8 mouse cellular contexts compared by ENCODE assay signal in genomic region chr7:19573776-19574140, GRCm38 (mm10). TPM values are rescaled to one million over a fixed set of nuclear protein-coding genes. Genes with fewer than 3 reads are reported as not detected.
A peak's percentile ranks its signal among the peaks of the same experiment; 100 is the strongest.
DNase-seq lines count a peak whose midpoint lies in the region; ATAC-seq and TF ChIP-seq lines count a peak whose summit lies in the region.

No protein-coding gene starts in this region.

- no peak for DNase-seq in liver, adult 2 months (ENCODE audit: extremely low read depth, low read depth, low spot score)
- DNase-seq in liver, result no peak
- DNase-seq in embryonic facial prominence, embryonic 11.5 days (ENCODE audit: low spot score), result no peak
- DNase-seq in intestine, embryonic 14.5 days (ENCODE audit: low spot score), result no peak
- DNase-seq in left cerebral cortex, postnatal 36 days (ENCODE audit: low spot score in 2 of 2), result no peak
- no peak for DNase-seq in layer of hippocampus, postnatal 36 days
- no peak for DNase-seq in retina, postnatal 1 day

- H3K27ac ChIP-seq in liver, adult 2 months (replicated peaks; ENCODE audit: insufficient read depth, low read depth, low read length), result peak overlapping the region; percentile 93
- no peak overlapping the region for H3K27ac ChIP-seq in embryonic facial prominence, embryonic 11.5 days (replicated peaks; ENCODE audit: low read depth, low read length)
- H3K27ac ChIP-seq in intestine, embryonic 14.5 days (ENCODE audit: low read depth), result peak overlapping the region; percentile 60
- no peak overlapping the region for H3K27ac ChIP-seq in neural tube, embryonic 12.5 days

- H3K4me3 ChIP-seq in liver, adult 2 months (ENCODE audit: insufficient read depth, low read depth, low read length), result peak overlapping the region; percentile 79
- peak overlapping the region; percentile 84 for H3K4me3 ChIP-seq in embryonic facial prominence, embryonic 11.5 days (ENCODE audit: low read depth, low read length)
- H3K4me3 ChIP-seq in intestine, embryonic 14.5 days (ENCODE audit: low read depth, low read length), result peak overlapping the region; percentile 62
- H3K4me3 ChIP-seq in neural tube, embryonic 12.5 days, result peak overlapping the region; percentile 75

- no peak for TF ChIP-seq POLR2A in liver, adult 2 months (IDR thresholded peaks at IDR 0.05; ENCODE audit: extremely low read depth, insufficient read depth, low read length)

- peak overlapping the region; percentile 84 for H3K4me2 ChIP-seq in embryonic facial prominence, embryonic 11.5 days (ENCODE audit: low read depth, low read length)
- peak overlapping the region; percentile 79 for H3K4me2 ChIP-seq in intestine, embryonic 14.5 days (ENCODE audit: low read length)
- H3K4me2 ChIP-seq in neural tube, embryonic 12.5 days (replicated peaks), result peak overlapping the region; percentile 67

- peak overlapping the region; percentile 81 for H3K9ac ChIP-seq in liver, adult 2 months (ENCODE audit: low read depth, low read length)
- peak overlapping the region; percentile 90 for H3K9ac ChIP-seq in embryonic facial prominence, embryonic 11.5 days (replicated peaks; ENCODE audit: low read length)
- peak overlapping the region; percentile 72 for H3K9ac ChIP-seq in intestine, embryonic 14.5 days (ENCODE audit: low read length)
- H3K9ac ChIP-seq in neural tube, embryonic 12.5 days, result peak overlapping the region; percentile 87

- H3K36me3 ChIP-seq in liver, adult 2 months (ENCODE audit: control insufficient read depth, insufficient read depth, low read length), result no peaks in the 10 kb centered on the region
- peaks cover 3% of the 10 kb centered on the region for H3K36me3 ChIP-seq in embryonic facial prominence, embryonic 11.5 days (replicated peaks; ENCODE audit: control insufficient read depth, insufficient read depth, low read depth, low read length)
- H3K36me3 ChIP-seq in intestine, embryonic 14.5 days (ENCODE audit: control insufficient read depth, insufficient read depth, low read length), result peaks cover 22% of the 10 kb centered on the region
- peaks cover 17% of the 10 kb centered on the region for H3K36me3 ChIP-seq in neural tube, embryonic 12.5 days

- intact Hi-C loops in left cerebral cortex, postnatal 36 days (cut with DNase I), result no loop called here

- 18% methylated on average over 16 of the region's 16 CpGs for WGBS in liver, adult 2 months
- WGBS in embryonic facial prominence, embryonic 11.5 days, result 25% methylated on average over 16 of the region's 16 CpGs
- 18% methylated on average over 16 of the region's 16 CpGs for WGBS in intestine, embryonic 14.5 days
- 26% methylated on average over 16 of the region's 16 CpGs for WGBS in neural tube, embryonic 12.5 days

- no peak for ATAC-seq in embryonic facial prominence, embryonic 11.5 days (replicated peaks; ENCODE audit: insufficient number of reproducible peaks, low FRiP score, low TSS enrichment, low read depth)
- no peak; the same call in 1 of the 2 replicates for ATAC-seq in intestine, embryonic 14.5 days (replicated peaks; ENCODE audit: low FRiP score, low TSS enrichment, low read depth)
- no peak for ATAC-seq in neural tube, embryonic 12.5 days (ENCODE audit: low FRiP score, low read depth)

- H3K9me3 ChIP-seq in embryonic facial prominence, embryonic 11.5 days (replicated peaks; ENCODE audit: control insufficient read depth, low read length), result no peaks in the 10 kb centered on the region
- H3K9me3 ChIP-seq in intestine, embryonic 14.5 days (ENCODE audit: control insufficient read depth, low read length), result no peaks in the 10 kb centered on the region
- no peaks in the 10 kb centered on the region for H3K9me3 ChIP-seq in neural tube, embryonic 12.5 days

- H3K79me2 ChIP-seq in liver, adult 2 months (ENCODE audit: control insufficient read depth, insufficient read depth, low read length), result peaks cover 19% of the 10 kb centered on the region; the same call in 1 of the 2 replicates

- H3K4me1 ChIP-seq in liver, adult 2 months (ENCODE audit: control insufficient read depth, insufficient read depth, low read length), result peaks cover 12% of the 10 kb centered on the region
- peaks cover 3% of the 10 kb centered on the region for H3K4me1 ChIP-seq in embryonic facial prominence, embryonic 11.5 days (ENCODE audit: control insufficient read depth, insufficient read depth, low read length)
- peaks cover 22% of the 10 kb centered on the region for H3K4me1 ChIP-seq in intestine, embryonic 14.5 days (replicated peaks; ENCODE audit: control insufficient read depth, insufficient read depth, low read length)
- H3K4me1 ChIP-seq in neural tube, embryonic 12.5 days, result peaks cover 28% of the 10 kb centered on the region

- no peaks in the 10 kb centered on the region for H3K27me3 ChIP-seq in liver, adult 2 months (ENCODE audit: control insufficient read depth, insufficient read depth, low read length)
- peaks cover 20% of the 10 kb centered on the region for H3K27me3 ChIP-seq in embryonic facial prominence, embryonic 11.5 days (ENCODE audit: control insufficient read depth, insufficient read depth, low read length)
- H3K27me3 ChIP-seq in intestine, embryonic 14.5 days (replicated peaks; ENCODE audit: control insufficient read depth, insufficient read depth, low read length), result peaks cover 30% of the 10 kb centered on the region
- H3K27me3 ChIP-seq in neural tube, embryonic 12.5 days (replicated peaks), result peaks cover 39% of the 10 kb centered on the region

- TF ChIP-seq CTCF in liver, adult 2 months (IDR thresholded peaks at IDR 0.05; ENCODE audit: low read depth, low read length), result no peak

RNA-seq across cellular contexts. Expression of gene Zfp296, which starts 3.3 kb away (rescaled TPM):
- total RNA-seq in liver, adult 2 months (2014; rRNA removed), result 0.40 and 0.83 TPM in 2 replicates
- 0.93 and 1.3 TPM in 2 replicates for polyA plus RNA-seq in liver, adult 2 months (2012; rRNA removed)
- polyA plus RNA-seq in embryonic facial prominence, embryonic 11.5 days (2014; fragmentation: Nextera tagmentation; extraction: Ambion mirVana), result 0.22 and 0.31 TPM in 2 replicates
- 1.1 and 1.4 TPM in 2 replicates for polyA plus RNA-seq in intestine, embryonic 14.5 days (2014; fragmentation: Nextera tagmentation; extraction: Ambion mirVana)
- polyA plus RNA-seq in neural tube, embryonic 12.5 days (2016; fragmentation: Nextera tagmentation; extraction: Ambion mirVana), result 0.30 TPM in 1 of 2 replicates, not detected in the other
- total RNA-seq in left cerebral cortex, postnatal 36 days (2021), result 1 to 10 TPM; 1.2 to 1.3 TPM
- total RNA-seq in layer of hippocampus, postnatal 36 days (2021), result under 1 TPM; 0.33 to 0.75 TPM

RNA-seq across cellular contexts. Expression of gene Gemin7, which starts 3.6 kb away (rescaled TPM):
- 31.2 and 40.1 TPM in 2 replicates for total RNA-seq in liver, adult 2 months (2014; rRNA removed)
- 60.2 and 61.6 TPM in 2 replicates for polyA plus RNA-seq in liver, adult 2 months (2012; rRNA removed)
- polyA plus RNA-seq in embryonic facial prominence, embryonic 11.5 days (2014; fragmentation: Nextera tagmentation; extraction: Ambion mirVana), result 158 and 167 TPM in 2 replicates
- polyA plus RNA-seq in intestine, embryonic 14.5 days (2014; fragmentation: Nextera tagmentation; extraction: Ambion mirVana), result 176 and 180 TPM in 2 replicates
- polyA plus RNA-seq in neural tube, embryonic 12.5 days (2016; fragmentation: Nextera tagmentation; extraction: Ambion mirVana), result 140 and 145 TPM in 2 replicates
- total RNA-seq in left cerebral cortex, postnatal 36 days (2021), result 10 to 100 TPM; 52.6 to 54.1 TPM
- 10 to 100 TPM; 44.2 to 46.1 TPM for total RNA-seq in layer of hippocampus, postnatal 36 days (2021)

RNA-seq across cellular contexts. Expression of gene Ppp1r37, which starts 10.9 kb away (rescaled TPM):
- total RNA-seq in liver, adult 2 months (2014; rRNA removed), result 25.0 and 25.6 TPM in 2 replicates
- polyA plus RNA-seq in liver, adult 2 months (2012; rRNA removed), result 82.3 and 84.2 TPM in 2 replicates
- polyA plus RNA-seq in embryonic facial prominence, embryonic 11.5 days (2014; fragmentation: Nextera tagmentation; extraction: Ambion mirVana), result 3.6 and 3.7 TPM in 2 replicates
- 4.4 and 6.0 TPM in 2 replicates for polyA plus RNA-seq in intestine, embryonic 14.5 days (2014; fragmentation: Nextera tagmentation; extraction: Ambion mirVana)
- polyA plus RNA-seq in neural tube, embryonic 12.5 days (2016; fragmentation: Nextera tagmentation; extraction: Ambion mirVana), result 44.3 and 48.8 TPM in 2 replicates
- total RNA-seq in left cerebral cortex, postnatal 36 days (2021), result 100 to 1,000 TPM; 135 to 140 TPM
- total RNA-seq in layer of hippocampus, postnatal 36 days (2021), result 100 to 1,000 TPM; 113 to 120 TPM

RNA-seq across cellular contexts. Expression of gene Clasrp, which starts 30.5 kb away (rescaled TPM):
- total RNA-seq in liver, adult 2 months (2014; rRNA removed), result 4.9 and 5.3 TPM in 2 replicates
- 18.0 and 24.8 TPM in 2 replicates for polyA plus RNA-seq in liver, adult 2 months (2012; rRNA removed)
- polyA plus RNA-seq in embryonic facial prominence, embryonic 11.5 days (2014; fragmentation: Nextera tagmentation; extraction: Ambion mirVana), result 36.0 and 37.4 TPM in 2 replicates
- 41.4 and 46.4 TPM in 2 replicates for polyA plus RNA-seq in intestine, embryonic 14.5 days (2014; fragmentation: Nextera tagmentation; extraction: Ambion mirVana)
- polyA plus RNA-seq in neural tube, embryonic 12.5 days (2016; fragmentation: Nextera tagmentation; extraction: Ambion mirVana), result 70.1 and 79.0 TPM in 2 replicates
- total RNA-seq in left cerebral cortex, postnatal 36 days (2021), result 100 to 1,000 TPM in 1 of 2 experiments, 10 to 100 TPM in 1; 65.1 to 110 TPM
- 100 to 1,000 TPM in 1 of 2 experiments, 10 to 100 TPM in 1; 90.1 to 103 TPM for total RNA-seq in layer of hippocampus, postnatal 36 days (2021)

RNA-seq across cellular contexts. Expression of gene Relb, which starts 55.5 kb away (rescaled TPM):
- total RNA-seq in liver, adult 2 months (2014; rRNA removed), result 1.3 and 2.3 TPM in 2 replicates
- polyA plus RNA-seq in liver, adult 2 months (2012; rRNA removed), result 1.5 and 3.3 TPM in 2 replicates
- polyA plus RNA-seq in embryonic facial prominence, embryonic 11.5 days (2014; fragmentation: Nextera tagmentation; extraction: Ambion mirVana), result 3.8 and 4.3 TPM in 2 replicates
- polyA plus RNA-seq in intestine, embryonic 14.5 days (2014; fragmentation: Nextera tagmentation; extraction: Ambion mirVana), result 9.4 and 9.5 TPM in 2 replicates
- 4.9 and 5.8 TPM in 2 replicates for polyA plus RNA-seq in neural tube, embryonic 12.5 days (2016; fragmentation: Nextera tagmentation; extraction: Ambion mirVana)
- total RNA-seq in left cerebral cortex, postnatal 36 days (2021), result 1 to 10 TPM; 4.6 to 6.7 TPM
- total RNA-seq in layer of hippocampus, postnatal 36 days (2021), result 10 to 100 TPM in 1 of 2 experiments, 1 to 10 TPM in 1; 7.3 to 10.2 TPM

Comparison
In these comparisons a context has a peak if more than half of its experiments do, and no peak if none do; other contexts are left out.
1. H3K27ac ChIP-seq: peak in liver, adult 2 months (single experiment) and intestine, embryonic 14.5 days (single experiment); none in embryonic facial prominence, embryonic 11.5 days (single experiment) and neural tube, embryonic 12.5 days (single experiment).
2. Peak in every context shown above with its lines, with median percentiles within 50 percentile points of each other: H3K4me3 ChIP-seq, H3K9ac ChIP-seq and H3K4me2 ChIP-seq.